21 mouse cellular contexts compared by ENCODE assay signal in genomic region chr4:59290972-59291576, GRCm38 (mm10).
DNase-seq lines count a peak whose midpoint lies in the region; ATAC-seq and TF ChIP-seq lines count a peak whose summit lies in the region.
"Had no signal": no experiment of that assay in that cellular context is flagged by ENCODE, and none has a peak within 500 bp of the region (broad histone marks: within the 10 kb centered on the region; RNA-seq: fewer than 3 reads in every experiment).

No protein-coding gene starts in this region.

- WGBS in lung, embryonic 16.5 days: 25% methylated on average over 6 of the region's 6 CpGs

- H3K9me3 ChIP-seq in lung, embryonic 16.5 days (ENCODE audit: control insufficient read depth, low read length): no peaks in the 10 kb centered on the region
- no peaks in the 10 kb centered on the region for H3K9me3 ChIP-seq in MEL (replicated peaks; ENCODE audit: insufficient read depth, low read length)
- H3K9me3 ChIP-seq: embryonic facial prominence, embryonic 10.5 days; forebrain, embryonic 15.5 days; hindbrain, embryonic 10.5 days; intestine, embryonic 15.5 days; limb, embryonic 15.5 days; liver, embryonic 15.5 days; midbrain, embryonic 12.5 days had no signal

- peak overlapping the region; percentile 29 for H3K27ac ChIP-seq in lung, embryonic 16.5 days (ENCODE audit: low read length)
- peak overlapping the region; percentile 68 for H3K27ac ChIP-seq in MEL (ENCODE audit: control insufficient read depth, low read depth, low read length)
- H3K27ac ChIP-seq: embryonic facial prominence, embryonic 10.5 days; forebrain, embryonic 15.5 days; hindbrain, embryonic 10.5 days; intestine, embryonic 15.5 days; left cerebral cortex, adult 2 months; limb, embryonic 15.5 days; midbrain, embryonic 12.5 days had no signal

- DNase-seq in lung, adult 18-20 months: no peak
- DNase-seq in B cell, adult 2 months: peak; percentile 38
- DNase-seq in MEL (ENCODE audit: low read depth, low spot score): peak; percentile 70
- DNase-seq in lung, postnatal 25 days (ENCODE audit: low spot score): peak; percentile 27
- no peak for DNase-seq in kidney, adult 18-20 months
- DNase-seq in cerebellum, postnatal 10 days: no peak
- DNase-seq: adrenal gland, postnatal 10 days; cerebellum, adult 2 months; kidney, postnatal 36 days; left cerebral cortex, postnatal 4 days; thymus, postnatal 14 days had no signal

- TF ChIP-seq CTCF in MEL (IDR thresholded peaks at IDR 0.05 in 2 of 3, conservative IDR thresholded peaks at IDR 0.05 in 1 of 3; ENCODE audit: control insufficient read depth in 1 of 3, insufficient read depth in 1 of 3, low read depth in 2 of 3, low read length in 3 of 3, poor library complexity in 1 of 3, severe bottlenecking in 1 of 3): no peak

- no peaks in the 10 kb centered on the region for H3K27me3 ChIP-seq in lung, embryonic 16.5 days (ENCODE audit: control insufficient read depth, insufficient read depth, low read depth, low read length)
- no peaks in the 10 kb centered on the region for H3K27me3 ChIP-seq in MEL (ENCODE audit: control insufficient read depth in 1 of 2, insufficient read depth in 2 of 2, low read length in 2 of 2)
- H3K27me3 ChIP-seq: forebrain, embryonic 15.5 days; intestine, embryonic 15.5 days; limb, embryonic 15.5 days; liver, embryonic 15.5 days; midbrain, embryonic 12.5 days had no signal

- no peaks in the 10 kb centered on the region for H3K36me3 ChIP-seq in lung, embryonic 16.5 days (ENCODE audit: control insufficient read depth, insufficient read depth, low read length)
- peaks cover 0 to 36% of the 10 kb centered on the region in 2 experiments; a peak in 2 of 4 replicates for H3K36me3 ChIP-seq in MEL (ENCODE audit: control insufficient read depth in 1 of 2, insufficient read depth in 2 of 2, low read length in 2 of 2)
- H3K36me3 ChIP-seq: embryonic facial prominence, embryonic 10.5 days; forebrain, embryonic 15.5 days; hindbrain, embryonic 10.5 days; intestine, embryonic 15.5 days; limb, embryonic 15.5 days; liver, embryonic 15.5 days; midbrain, embryonic 12.5 days had no signal

- H3K9ac ChIP-seq in lung, embryonic 16.5 days (ENCODE audit: low read length): no peak overlapping the region
- peak overlapping the region; percentile 20 for H3K9ac ChIP-seq in MEL (ENCODE audit: control insufficient read depth, low read depth, low read length, poor library complexity, severe bottlenecking)
- H3K9ac ChIP-seq: forebrain, embryonic 15.5 days; intestine, embryonic 15.5 days; limb, embryonic 15.5 days; liver, embryonic 15.5 days; midbrain, embryonic 12.5 days had no signal

- H3K4me3 ChIP-seq in lung, embryonic 16.5 days (ENCODE audit: low read length): no peak overlapping the region
- peak overlapping the region in 1 of 2 experiments; percentile 3; a peak in 3 of 4 replicates for H3K4me3 ChIP-seq in MEL (ENCODE audit: control insufficient read depth in 1 of 2, insufficient read depth in 1 of 2, low read depth in 2 of 2, low read length in 2 of 2)
- H3K4me3 ChIP-seq: embryonic facial prominence, embryonic 10.5 days; forebrain, embryonic 15.5 days; hindbrain, embryonic 10.5 days; intestine, embryonic 15.5 days; left cerebral cortex, adult 2 months; limb, embryonic 15.5 days; liver, embryonic 15.5 days; midbrain, embryonic 12.5 days had no signal

- H3K4me1 ChIP-seq in lung, embryonic 16.5 days (replicated peaks; ENCODE audit: control insufficient read depth, insufficient read depth, low read length): peaks cover 6% of the 10 kb centered on the region
- peaks cover 16 to 32% of the 10 kb centered on the region in 2 experiments for H3K4me1 ChIP-seq in MEL (ENCODE audit: control insufficient read depth in 1 of 2, insufficient read depth in 2 of 2, low read length in 2 of 2)
- H3K4me1 ChIP-seq: forebrain, embryonic 15.5 days; hindbrain, embryonic 10.5 days; intestine, embryonic 15.5 days; midbrain, embryonic 12.5 days had no signal

- TF ChIP-seq RAD21 in MEL (IDR thresholded peaks at IDR 0.05; ENCODE audit: low read depth, low read length): no peak

- TF ChIP-seq POLR2A in MEL (IDR thresholded peaks at IDR 0.05; ENCODE audit: control insufficient read depth in 1 of 2, insufficient read depth in 1 of 2, low read depth in 1 of 2, low read length in 2 of 2, poor library complexity in 1 of 2): no peak

- no peak overlapping the region for H3K4me2 ChIP-seq in lung, embryonic 16.5 days (ENCODE audit: low read depth, low read length)
- H3K4me2 ChIP-seq: forebrain, embryonic 15.5 days; intestine, embryonic 15.5 days; limb, embryonic 15.5 days; midbrain, embryonic 12.5 days had no signal

- TF ChIP-seq EP300 in MEL (IDR thresholded peaks at IDR 0.05; ENCODE audit: low read depth in 1 of 2, low read length in 2 of 2): peak; percentile 50 to 73

- ATAC-seq in lung, embryonic 16.5 days (ENCODE audit: low read depth): peak; percentile 57
- ATAC-seq: forebrain, embryonic 15.5 days; hindbrain, embryonic 16.5 days; intestine, embryonic 15.5 days had no signal

- H3K79me2 ChIP-seq in MEL (ENCODE audit: control insufficient read depth, insufficient read depth, low read length, poor library complexity): no peaks in the 10 kb centered on the region

TF ChIP-seq in MEL, 35 proteins besides CTCF, POLR2A, EP300 and RAD21:
- TF ChIP-seq E2F4 (IDR thresholded peaks at IDR 0.05; ENCODE audit: borderline replicate concordance, low read depth, low read length) (no peak), HCFC1 (IDR thresholded peaks at IDR 0.05; ENCODE audit: low read depth, low read length) (no peak), NELFE (IDR thresholded peaks at IDR 0.05; ENCODE audit: low read depth, low read length) (no peak), ZMIZ1 (IDR thresholded peaks at IDR 0.05; ENCODE audit: low read depth, low read length) (no peak), MAFK (IDR thresholded peaks at IDR 0.05; ENCODE audit: borderline replicate concordance, low read depth, low read length) (no peak), ZC3H11A (IDR thresholded peaks at IDR 0.05; ENCODE audit: low read depth, low read length) (no peak), ZKSCAN1 (IDR thresholded peaks at IDR 0.05; ENCODE audit: low read depth, low read length) (no peak), MXI1 (IDR thresholded peaks at IDR 0.05; ENCODE audit: low read depth, low read length) (peak; percentile 43; the same call in 1 of the 2 replicates), SMC3 (IDR thresholded peaks at IDR 0.05; ENCODE audit: low read depth, low read length) (no peak), MAZ (IDR thresholded peaks at IDR 0.05; ENCODE audit: low read depth, low read length) (0 out of 2 replicates have a peak, but pooled peaks have one; percentile 32), MAX (IDR thresholded peaks at IDR 0.05; ENCODE audit: low read length) (no peak), POLR2AphosphoS5 (IDR thresholded peaks at IDR 0.05; ENCODE audit: borderline replicate concordance, low read depth, low read length) (no peak), MEF2A (IDR thresholded peaks at IDR 0.05; ENCODE audit: extremely low read depth, insufficient replicate concordance, low read depth, low read length, poor library complexity, severe bottlenecking) (no peak), ELF1 (IDR thresholded peaks at IDR 0.05; ENCODE audit: low read depth, low read length) (no peak), SIN3A (IDR thresholded peaks at IDR 0.05; ENCODE audit: low read length) (peak; percentile 60), TCF12 (IDR thresholded peaks at IDR 0.05; ENCODE audit: low read depth, low read length) (peak; percentile 53), GATA1 (IDR thresholded peaks at IDR 0.05; ENCODE audit: low read depth, low read length) (peak; percentile 74), UBTF (IDR thresholded peaks at IDR 0.05; ENCODE audit: borderline replicate concordance, insufficient read depth, low read depth, low read length) (no peak), CHD2 (IDR thresholded peaks at IDR 0.05; ENCODE audit: low read length) (peak; percentile 29; the same call in 1 of the 2 replicates), TAL1 (IDR thresholded peaks at IDR 0.05; ENCODE audit: low read length) (no peak), JUND (IDR thresholded peaks at IDR 0.05; ENCODE audit: low read depth, low read length) (no peak), POLR2AphosphoS2 (IDR thresholded peaks at IDR 0.05; ENCODE audit: low read length) (no peak), CHD1 (IDR thresholded peaks at IDR 0.05; ENCODE audit: low read depth, low read length) (no peak), TBP (IDR thresholded peaks at IDR 0.05; ENCODE audit: low read depth, low read length) (no peak), ETS1 (IDR thresholded peaks at IDR 0.05; ENCODE audit: low read depth, low read length) (peak; percentile 73), BHLHE40 (IDR thresholded peaks at IDR 0.05; ENCODE audit: borderline replicate concordance, low read depth, low read length) (peak; percentile 33; the same call in 1 of the 2 replicates), USF2 (IDR thresholded peaks at IDR 0.05; ENCODE audit: borderline replicate concordance in 1 of 2, insufficient read depth in 1 of 2, low read depth in 1 of 2, low read length in 2 of 2) (no peak), MYC (IDR thresholded peaks at IDR 0.05; ENCODE audit: low read depth, low read length) (no peak), RCOR1 (IDR thresholded peaks at IDR 0.05; ENCODE audit: low read depth, low read length) (peak; percentile 73), ZNF384 (IDR thresholded peaks at IDR 0.05; ENCODE audit: low read depth, low read length) (peak; percentile 81), GABPA (IDR thresholded peaks at IDR 0.05; ENCODE audit: low read depth, low read length) (no peak), KAT2A (conservative IDR thresholded peaks at IDR 0.05; ENCODE audit: low read depth, low read length) (no peak), MYB (IDR thresholded peaks at IDR 0.05; ENCODE audit: low read depth, low read length) (no peak), USF1 (IDR thresholded peaks at IDR 0.05; ENCODE audit: low read depth, low read length) (no peak), NRF1 (IDR thresholded peaks at IDR 0.05; ENCODE audit: insufficient read depth, low read depth, low read length, poor library complexity, severe bottlenecking) (no peak)

Comparison
In these comparisons a context has a peak if more than half of its experiments do, and no peak if none do; other contexts are left out.
1. DNase-seq: peak in B cell, adult 2 months (2 of 2), MEL (single experiment) and lung, postnatal 25 days (single experiment); none in lung, adult 18-20 months (0 of 2), kidney, adult 18-20 months (single experiment) and cerebellum, postnatal 10 days (0 of 2).